Mouse (Mus musculus) left cerebral cortex, adult 9 months (tissue): ENCODE results near the gene Plxnd1.

ENCODE experiments used
- DNase-seq, 2 experiments: peaks; one replicate each; pipeline ENCODE4 v3.0.0; 2022; ENCODE audit warnings: low spot score in 2 of 2

Gene Plxnd1

GRCm38 (mm10) chr6:115994877-115995520 lies at the start of gene Plxnd1:
Gene Plxnd1, minus strand, starts transcription at chr6:115995005.
- peak in 1 of 2 experiments; percentile 84 for DNase-seq

GRCm38 (mm10) chr6:116044039-116044438 lies 49.2 kb upstream of the Plxnd1 start:
- no peak for DNase-seq

- no peak for DNase-seq
These were observed 43.4 kb upstream of the Plxnd1 start for GRCm38 (mm10) chr6:116038222-116038621.

- no peak for DNase-seq
These were observed 42.6 kb upstream of the Plxnd1 start for GRCm38 (mm10) chr6:116037281-116037831.

GRCm38 (mm10) chr6:116036555-116036954 lies 41.8 kb upstream of the Plxnd1 start:
- DNase-seq = no peak

GRCm38 (mm10) chr6:116031052-116031451 lies 36.2 kb upstream of the Plxnd1 start:
- no peak for DNase-seq

GRCm38 (mm10) chr6:116024666-116025065 lies 29.9 kb upstream of the Plxnd1 start:
- DNase-seq = no peak

- DNase-seq = no peak
These were observed 27.2 kb upstream of the Plxnd1 start for GRCm38 (mm10) chr6:116021961-116022485.

GRCm38 (mm10) chr6:116015902-116016301 lies 21.1 kb upstream of the Plxnd1 start:
- DNase-seq = no peak

GRCm38 (mm10) chr6:116014111-116014510 lies 19.3 kb upstream of the Plxnd1 start:
- DNase-seq = no peak

GRCm38 (mm10) chr6:116013687-116014086 lies 18.9 kb upstream of the Plxnd1 start:
- no peak for DNase-seq

GRCm38 (mm10) chr6:116010541-116010940 lies 15.7 kb upstream of the Plxnd1 start:
- DNase-seq = peak in 1 of 2 experiments; percentile 93

- DNase-seq = no peak
These were observed 14.6 kb upstream of the Plxnd1 start for GRCm38 (mm10) chr6:116009426-116009825.

GRCm38 (mm10) chr6:116007561-116008173 lies 12.9 kb upstream of the Plxnd1 start:
- peak in 1 of 2 experiments; percentile 69 for DNase-seq

GRCm38 (mm10) chr6:116006731-116007130 lies 11.9 kb upstream of the Plxnd1 start:
- DNase-seq = no peak

- DNase-seq = no peak
These were observed 11.1 kb upstream of the Plxnd1 start for GRCm38 (mm10) chr6:116005959-116006288.

- DNase-seq = no peak
These were observed 10.6 kb upstream of the Plxnd1 start for GRCm38 (mm10) chr6:116005275-116005958.

GRCm38 (mm10) chr6:116004716-116005115 lies 9.9 kb upstream of the Plxnd1 start:
- DNase-seq = no peak

- DNase-seq = no peak
These were observed 9.3 kb upstream of the Plxnd1 start for GRCm38 (mm10) chr6:116004069-116004468.

GRCm38 (mm10) chr6:116003516-116003915 lies 8.7 kb upstream of the Plxnd1 start:
- DNase-seq = no peak

GRCm38 (mm10) chr6:116002311-116003104 lies 7.7 kb upstream of the Plxnd1 start:
- no peak for DNase-seq

- no peak for DNase-seq
These were observed 6.0 kb upstream of the Plxnd1 start for GRCm38 (mm10) chr6:116000851-116001250.
